Mouse (Mus musculus) bone marrow macrophage, adult 2 months (primary cell): ENCODE measurements around the gene Rpl11.
"Not testable (repeated sequence)": the region's sequence is repeated elsewhere in the genome, so short reads cannot be mapped to it uniquely, and the experiment has no call there.

ENCODE experiments used
- CTCF ChIP-seq: IDR thresholded peaks from 2 replicates; pipeline ENCODE4 v1.5.1; 2012; ENCODE audit warnings: low read depth, mild to moderate bottlenecking, low read length, moderate library complexity
- POLR2A ChIP-seq: IDR thresholded peaks from 2 replicates; pipeline ENCODE4 v1.6.1; 2012; ENCODE audit warnings: mild to moderate bottlenecking, low read depth, low read length, borderline replicate concordance

DNA sequence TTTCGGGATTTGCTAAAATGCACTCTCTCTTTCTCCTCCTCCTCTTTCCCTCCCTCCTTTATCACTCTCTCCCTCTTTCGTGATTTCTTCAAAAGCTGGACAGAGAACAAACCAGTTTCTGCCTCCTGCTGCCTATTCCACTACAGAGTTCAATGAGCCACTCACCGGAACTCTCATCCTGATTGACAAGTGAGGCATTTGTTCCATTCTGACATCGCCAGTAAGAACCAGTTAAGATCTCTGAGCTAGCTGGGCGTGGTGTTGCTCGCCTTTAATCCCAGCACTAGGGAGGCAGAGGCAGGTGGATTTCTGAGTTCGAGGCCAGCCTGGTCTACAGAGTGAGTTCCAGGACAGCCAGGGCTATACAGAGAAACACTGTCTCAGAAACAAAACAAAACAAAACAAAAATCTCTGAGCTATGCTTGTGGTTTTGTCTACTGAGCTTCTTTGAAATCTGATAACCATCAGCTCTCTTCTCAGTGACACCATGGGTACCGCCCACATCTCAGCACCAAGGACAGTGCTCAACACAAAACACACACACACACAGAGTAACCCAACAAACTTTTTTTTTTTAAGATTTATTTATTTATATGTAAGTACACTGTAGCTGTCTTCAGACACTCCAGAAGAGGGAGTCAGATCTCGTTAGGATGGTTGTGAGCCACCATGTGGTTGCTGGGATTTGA is 6.7 kb upstream of the Rpl11 start:
- not testable (repeated sequence) for TF ChIP-seq CTCF, POLR2A
